15 mouse cellular contexts compared by ENCODE assay signal in the genomic region with DNA sequence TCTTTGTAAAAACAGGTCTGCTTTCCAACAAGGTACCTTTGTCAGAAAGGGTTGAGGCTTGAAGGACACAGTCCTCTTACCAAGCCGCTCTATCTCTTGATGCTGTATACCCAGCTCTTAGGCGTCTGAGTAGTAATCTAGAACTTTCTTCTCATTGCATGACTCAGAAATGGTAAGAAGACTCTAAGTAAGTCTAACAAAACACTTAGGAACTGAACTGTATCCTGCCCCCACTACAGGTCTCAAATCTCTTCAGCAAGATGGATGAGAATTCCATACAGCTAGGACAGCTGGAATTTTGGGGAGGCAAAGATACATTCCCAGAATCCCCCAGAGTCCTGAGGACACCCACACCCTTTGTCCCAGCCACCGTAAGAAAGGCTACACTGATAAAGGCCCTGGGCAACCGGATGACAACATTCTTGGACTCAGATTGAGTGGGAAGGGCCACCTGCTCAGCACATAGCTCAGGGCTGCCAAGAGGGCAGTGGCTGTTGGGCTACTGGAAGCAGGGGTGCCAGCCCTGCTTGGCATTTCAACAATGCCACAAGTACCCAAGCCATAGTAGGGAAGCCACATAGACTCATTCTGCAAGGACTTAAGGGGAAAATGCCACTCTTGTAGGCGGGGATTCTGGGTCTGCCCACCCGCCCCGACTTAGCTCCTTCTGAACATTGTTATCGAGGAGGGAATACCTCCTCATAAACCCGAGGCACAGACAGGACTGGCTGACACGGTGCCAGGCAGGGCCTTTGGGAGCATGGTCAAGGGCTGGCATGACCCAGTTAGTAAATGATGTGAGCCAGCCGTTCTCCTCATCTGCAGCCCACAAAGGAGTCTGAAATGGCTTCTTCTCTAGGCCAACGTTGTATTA. TPM values are rescaled to one million over a fixed set of nuclear protein-coding genes. Genes with fewer than 3 reads are reported as not detected.
A peak's percentile ranks its signal among the peaks of the same experiment; 100 is the strongest.
DNase-seq lines count a peak whose midpoint lies in the region; ATAC-seq and TF ChIP-seq lines count a peak whose summit lies in the region.
"Had no signal": no experiment of that assay in that cellular context is flagged by ENCODE, and none has a peak within 500 bp of the region (broad histone marks: within the 10 kb centered on the region; RNA-seq: fewer than 3 reads in every experiment).

No protein-coding gene starts in this region.

- H3K27me3 ChIP-seq in C2C12 (ENCODE audit: control insufficient read depth, insufficient read depth, insufficient read length), result no peaks in the 10 kb centered on the region
- no peaks in the 10 kb centered on the region for H3K27me3 ChIP-seq in lung, embryonic 15.5 days
- H3K27me3 ChIP-seq: limb, embryonic 13.5 days had no signal

- WGBS in lung, embryonic 15.5 days, result 67% methylated on average over 12 of the region's 12 CpGs

- peak; percentile 43; the same call in 1 of the 2 replicates for ATAC-seq in lung, embryonic 15.5 days (ENCODE audit: borderline replicate concordance, extremely low read depth, low FRiP score, low TSS enrichment)
- no peak for ATAC-seq in frontal cortex, adult (ENCODE audit: low TSS enrichment)

- TF ChIP-seq CTCF in C2C12 (IDR thresholded peaks at IDR 0.05; ENCODE audit: control insufficient read depth, insufficient read depth, insufficient read length), result no peak

- DNase-seq in gastrocnemius, postnatal 14 days, result peak; percentile 40
- no peak for DNase-seq in gastrocnemius, postnatal 25 days
- DNase-seq in 3134 (ENCODE audit: extremely low read depth, insufficient read length, low spot score), result peak; percentile 69
- DNase-seq in spleen, postnatal 14 days (ENCODE audit: low spot score in 2 of 2), result no peak
- DNase-seq: layer of hippocampus, adult 9-11 months had no signal

- H3K4me1 ChIP-seq in lung, embryonic 15.5 days, result peaks cover 58% of the 10 kb centered on the region
- H3K4me1 ChIP-seq: midbrain, embryonic 10.5 days had no signal

- H3K9me3 ChIP-seq in lung, embryonic 15.5 days, result no peaks in the 10 kb centered on the region
- H3K9me3 ChIP-seq: midbrain, embryonic 10.5 days had no signal

- intact Hi-C loops in gastrocnemius, postnatal 14 days (cut with DNase I; ENCODE audit: low total_unique reads), result no loop called here

- H3K79me2 ChIP-seq in C2C12 (ENCODE audit: control insufficient read depth, insufficient read depth), result no peaks in the 10 kb centered on the region

- no peak overlapping the region for H3K4me2 ChIP-seq in lung, embryonic 15.5 days
- H3K4me2 ChIP-seq: limb, embryonic 13.5 days had no signal

- no peaks in the 10 kb centered on the region for H3K79me3 ChIP-seq in C2C12 (ENCODE audit: low read depth)

- H3K9ac ChIP-seq in lung, embryonic 15.5 days, result no peak overlapping the region
- H3K9ac ChIP-seq: limb, embryonic 13.5 days had no signal

- H3K36me3 ChIP-seq in C2C12 (ENCODE audit: control insufficient read depth, insufficient read depth), result no peaks in the 10 kb centered on the region
- H3K36me3 ChIP-seq in lung, embryonic 15.5 days, result no peaks in the 10 kb centered on the region
- H3K36me3 ChIP-seq: limb, embryonic 13.5 days; midbrain, embryonic 10.5 days had no signal

- peak overlapping the region; percentile 33 for H3ac ChIP-seq in C2C12 (ENCODE audit: control insufficient read depth, insufficient read length, low read depth)

- no peak overlapping the region for H3K4me3 ChIP-seq in C2C12 (ENCODE audit: insufficient read depth, poor library complexity, severe bottlenecking)
- no peak overlapping the region for H3K4me3 ChIP-seq in lung, embryonic 15.5 days
- H3K4me3 ChIP-seq: limb, embryonic 13.5 days; midbrain, embryonic 10.5 days had no signal

- peak overlapping the region; percentile 50; the same call in 1 of the 2 replicates for H3K27ac ChIP-seq in lung, embryonic 15.5 days
- H3K27ac ChIP-seq: limb, embryonic 13.5 days; midbrain, embryonic 10.5 days had no signal

TF ChIP-seq in C2C12, 6 proteins besides CTCF, POLR2A, EP300 and RAD21:
- TF ChIP-seq CEBPB (IDR thresholded peaks at IDR 0.05; ENCODE audit: low read depth) (no peak), USF1 (IDR thresholded peaks at IDR 0.05; ENCODE audit: low read depth) (no peak), FOSL1 (IDR thresholded peaks at IDR 0.05; ENCODE audit: insufficient read depth, low read length, poor library complexity, severe bottlenecking) (no peak), MAX (IDR thresholded peaks at IDR 0.05) (peak; percentile 83), MYOD1 (IDR thresholded peaks at IDR 0.05; ENCODE audit: control insufficient read depth, insufficient read length, low read depth) (peak; percentile 88), MYOG (IDR thresholded peaks at IDR 0.05; ENCODE audit: control insufficient read depth, extremely low read depth, insufficient read length) (no peak)

RNA-seq across cellular contexts. Expression of a gene that starts 25.0 kb away (rescaled TPM):
- total RNA-seq in gastrocnemius, postnatal 14 days (2021), result 100 to 1,000 TPM in 1 of 2 experiments, 10 to 100 TPM in 1; 94.7 to 120 TPM
- total RNA-seq in gastrocnemius, postnatal 25 days (2021), result 10 to 100 TPM; 71.9 to 86.7 TPM
- polyA plus RNA-seq in C2C12 (2012; fragmentation: generic; extraction: Trizol), result 257 TPM
- 109 and 111 TPM in 2 replicates for polyA plus RNA-seq in lung, embryonic 15.5 days (2015; fragmentation: Nextera tagmentation; extraction: Ambion mirVana)

RNA-seq across cellular contexts. Expression of a gene that starts 43.0 kb away (rescaled TPM):
- total RNA-seq in gastrocnemius, postnatal 14 days (2021), result not detected
- not detected for total RNA-seq in gastrocnemius, postnatal 25 days (2021)
- not detected for polyA plus RNA-seq in C2C12 (2012; fragmentation: generic; extraction: Trizol)
- polyA plus RNA-seq in lung, embryonic 15.5 days (2015; fragmentation: Nextera tagmentation; extraction: Ambion mirVana), result not detected in 2 replicates
- total RNA-seq: common myeloid progenitor, adult 5-6 weeks; ES-E14 had no signal
- polyA plus RNA-seq: activated CD4-positive, CD25-positive, alpha-beta regulatory T cell, adult 4 months; hindbrain, embryonic 11.5 days; kidney, embryonic 14.5 days; limb, embryonic 13.5 days; midbrain, embryonic 10.5 days had no signal

Comparison
In these comparisons a context has a peak if more than half of its experiments do, and no peak if none do; other contexts are left out.
1. DNase-seq: peak in gastrocnemius, postnatal 14 days (single experiment) and 3134 (single experiment); none in gastrocnemius, postnatal 25 days (single experiment) and spleen, postnatal 14 days (0 of 2).